Mouse (Mus musculus) brain, embryonic 14.5 days (tissue): Measurements from ENCODE around the gene Prkca. TPM values are rescaled to one million over a fixed set of nuclear protein-coding genes. Genes with fewer than 3 reads are reported as not detected.
A peak's percentile ranks its signal among the peaks of the same experiment; 100 is the strongest.

Experiments used
- DNase-seq: peaks from one replicate; pipeline ENCODE4 v3.0.0-alpha.2; 2011; ENCODE audit warnings: low read depth
- CTCF ChIP-seq: fragments of 200-500 bp; IDR thresholded peaks from 2 replicates; pipeline ENCODE4 v1.5.1; 2012; ENCODE audit warnings: inconsistent platforms, mild to moderate bottlenecking, moderate library complexity, borderline replicate concordance; ENCODE audit not compliant: insufficient read depth, insufficient read length; ENCODE audit errors: extremely low read depth
- POLR2A ChIP-seq: fragments of 200-500 bp; IDR thresholded peaks from 2 replicates; pipeline ENCODE4 v1.6.1; 2012; ENCODE audit warnings: mild to moderate bottlenecking, inconsistent platforms, borderline replicate concordance; ENCODE audit not compliant: poor library complexity, insufficient read depth, insufficient read length, severe bottlenecking; ENCODE audit errors: extremely low read depth
- polyA plus RNA-seq: library from polyadenylated mRNA; depleted of rRNA; stranded (reverse); fragments of >200 nt; gene quantifications from 2 replicates; pipeline ENCODE4 v1.2.3, GENCODE M21; 2012

The Prkca gene
- polyA plus RNA-seq, 1 experiment: 13.1 TPM

DNA sequence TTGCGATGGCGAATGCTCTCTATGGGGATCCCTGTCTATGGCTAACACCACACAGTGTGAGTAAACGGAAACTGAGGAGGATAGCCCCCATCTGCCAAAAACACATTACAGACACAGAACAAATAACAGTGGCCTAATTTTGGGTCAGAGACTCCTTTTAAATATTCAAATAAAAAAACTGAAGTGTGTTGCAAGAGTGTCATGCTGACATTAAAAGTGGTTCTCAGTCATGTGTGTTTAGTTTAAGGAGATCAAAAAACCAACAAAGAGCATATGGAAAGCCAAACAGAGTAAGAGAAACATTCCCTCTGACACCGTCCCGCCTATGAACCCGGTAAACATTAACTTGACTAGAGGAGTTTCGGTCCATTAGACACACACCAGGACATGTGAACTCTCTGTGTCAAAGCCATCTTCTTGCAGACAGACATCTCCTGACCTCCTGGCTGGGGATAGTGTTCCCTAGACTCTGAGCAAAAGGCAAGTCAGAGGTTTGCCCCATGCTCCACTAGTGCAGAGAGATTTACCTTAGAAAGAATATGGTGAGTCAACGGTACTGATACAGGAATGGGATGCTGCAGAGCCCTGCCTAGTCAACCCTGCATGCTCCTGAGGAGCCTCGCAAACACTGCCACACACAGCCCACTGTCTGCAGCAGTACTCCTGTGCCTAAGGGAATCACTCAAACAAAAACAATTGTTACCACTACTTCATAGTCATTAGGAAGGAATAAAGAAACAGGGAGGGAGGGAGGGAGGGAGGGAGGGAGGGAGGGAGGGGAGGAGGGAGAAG, 146.1 kb downstream of the Prkca start:
- no peak for DNase-seq
- no peak for TF ChIP-seq CTCF
- TF ChIP-seq POLR2A: no peak

DNA sequence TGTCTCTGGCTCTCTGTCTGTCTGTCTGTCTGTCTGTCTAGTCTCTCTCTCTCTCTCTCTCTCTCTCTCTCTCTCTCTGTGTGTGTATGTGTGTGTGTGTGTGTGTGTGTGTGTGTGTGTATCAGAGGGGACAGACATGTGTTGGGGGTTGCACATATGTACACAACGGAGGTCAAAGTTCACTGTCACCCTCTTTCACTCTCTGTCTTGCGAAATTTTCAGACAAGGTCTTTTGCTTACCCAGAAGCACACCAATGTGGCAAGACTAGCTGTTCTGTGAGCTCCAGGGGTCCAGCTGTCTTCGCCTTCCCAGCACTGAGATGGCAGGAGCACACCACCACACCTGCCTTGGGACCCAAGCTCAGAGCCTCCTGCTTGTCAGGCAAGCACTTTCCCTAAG, 146.9 kb downstream of the Prkca start:
- TF ChIP-seq CTCF (no peak), POLR2A (no peak)
- no peak for DNase-seq

DNA sequence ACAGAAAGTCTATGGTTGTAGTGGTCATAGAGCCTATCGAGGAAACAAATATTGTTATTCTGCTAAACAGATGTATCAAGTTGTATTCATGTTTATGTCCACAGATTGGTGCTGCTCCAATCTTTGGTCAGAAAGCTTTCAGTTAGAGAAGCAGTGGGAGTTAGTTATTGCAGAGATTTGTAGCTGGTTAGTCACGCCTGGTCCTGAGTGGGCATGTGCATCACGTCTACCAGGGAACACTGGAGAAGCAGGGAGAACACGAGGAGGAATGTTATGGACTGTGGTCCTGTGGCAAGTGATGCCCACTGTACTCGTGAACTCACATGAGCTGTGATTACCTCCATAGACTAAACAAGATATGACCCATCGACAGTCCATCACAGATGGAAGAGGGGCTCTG, 153.4 kb downstream of the Prkca start:
- no peak for DNase-seq
- TF ChIP-seq POLR2A (no peak), CTCF (no peak)

DNA sequence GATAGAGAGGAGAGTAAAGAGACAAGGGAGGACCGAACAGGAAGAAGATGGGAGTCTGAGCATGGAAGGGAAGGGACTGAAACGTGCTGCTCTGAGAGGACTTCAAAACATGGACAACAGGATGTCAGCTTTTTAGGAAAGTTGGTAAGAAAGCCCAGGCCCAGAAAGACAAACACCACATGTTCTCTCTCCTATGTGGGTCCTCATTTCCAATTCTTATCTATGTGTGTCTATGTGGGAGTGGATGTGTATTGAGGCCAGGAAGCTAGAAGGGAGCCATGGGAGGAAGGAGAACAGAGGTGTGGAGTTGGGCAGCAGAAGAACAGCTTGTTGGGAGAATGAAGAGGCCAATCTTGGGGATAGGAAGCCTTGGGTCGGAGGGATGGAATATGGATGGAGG, 154.4 kb downstream of the Prkca start:
- DNase-seq: no peak
- TF ChIP-seq POLR2A (no peak), CTCF (no peak)

DNA sequence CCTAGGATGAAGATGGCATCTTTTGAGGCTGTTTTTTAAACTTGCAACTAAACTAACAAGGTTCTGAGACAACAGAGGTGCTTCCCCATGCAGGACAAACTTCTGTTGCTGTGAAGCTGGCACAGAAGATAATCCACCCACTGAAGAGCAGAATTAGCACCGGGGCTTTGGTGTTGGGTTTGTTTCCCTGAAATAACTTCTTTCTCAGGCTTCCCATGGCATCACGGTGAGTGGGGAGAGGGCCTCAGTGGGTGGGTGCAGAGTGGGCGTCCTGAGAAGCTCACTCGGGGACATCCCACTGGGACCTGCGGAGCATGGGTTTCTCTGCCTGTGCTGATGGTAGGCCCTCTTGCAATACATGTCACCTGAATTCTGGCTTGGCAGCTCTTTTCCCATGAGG, 161.3 kb downstream of the Prkca start:
- TF ChIP-seq POLR2A (no peak), CTCF (no peak)
- DNase-seq: no peak

DNA sequence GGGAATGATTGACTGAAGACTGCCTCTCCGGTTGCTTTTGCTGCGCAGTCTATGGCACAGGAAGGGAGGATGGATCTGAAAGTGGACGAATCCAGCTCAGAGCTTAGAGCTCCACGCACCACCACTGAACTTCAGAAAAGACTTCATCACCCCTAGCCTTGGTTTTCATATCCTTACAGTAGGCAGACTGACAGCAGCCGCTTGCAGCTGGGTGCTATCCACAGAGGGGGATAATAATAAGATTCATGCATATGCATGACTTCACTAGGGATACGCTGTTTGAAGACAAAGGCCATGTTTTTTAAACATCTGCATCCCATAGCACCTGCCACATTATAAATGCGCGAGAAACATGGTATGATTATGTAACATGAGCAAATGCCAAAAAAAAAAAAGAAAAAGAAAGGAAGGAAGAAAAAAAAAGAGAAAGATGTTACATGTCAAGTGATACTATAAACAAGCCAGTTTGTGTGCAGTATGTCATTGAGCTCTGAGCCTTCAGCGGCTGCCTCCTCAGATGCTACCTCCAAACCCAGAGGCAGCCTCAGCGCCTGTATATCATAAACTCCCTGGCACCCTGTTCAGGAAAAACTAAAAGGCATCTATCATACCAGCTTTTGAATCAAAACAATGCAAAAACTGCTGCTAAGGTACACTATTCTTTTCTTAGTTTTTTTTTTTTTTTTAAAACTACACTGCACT, 162.6 kb downstream of the Prkca start:
- peak; percentile 85 for DNase-seq
- TF ChIP-seq POLR2A (no peak), CTCF (no peak)

DNA sequence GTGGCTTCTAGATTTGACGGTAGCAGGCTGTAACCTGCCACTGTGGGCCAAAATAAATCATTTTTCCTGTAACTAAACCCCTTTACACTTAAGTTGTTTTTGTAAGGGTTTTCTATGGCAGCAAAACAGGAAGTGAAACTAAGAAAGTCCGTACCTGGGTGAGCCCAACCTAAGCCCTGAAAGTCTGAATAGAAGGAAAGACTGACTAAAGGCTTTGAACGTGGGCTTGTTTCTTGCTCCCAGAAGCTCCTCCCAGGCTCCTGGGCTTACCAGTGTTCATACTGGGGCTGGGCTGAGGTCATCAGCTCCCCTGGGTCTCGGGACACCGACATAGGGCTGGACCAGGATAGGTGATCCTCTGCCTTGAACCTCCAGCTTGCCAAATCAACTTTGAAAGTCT, 164.9 kb downstream of the Prkca start:
- no peak for DNase-seq

DNA sequence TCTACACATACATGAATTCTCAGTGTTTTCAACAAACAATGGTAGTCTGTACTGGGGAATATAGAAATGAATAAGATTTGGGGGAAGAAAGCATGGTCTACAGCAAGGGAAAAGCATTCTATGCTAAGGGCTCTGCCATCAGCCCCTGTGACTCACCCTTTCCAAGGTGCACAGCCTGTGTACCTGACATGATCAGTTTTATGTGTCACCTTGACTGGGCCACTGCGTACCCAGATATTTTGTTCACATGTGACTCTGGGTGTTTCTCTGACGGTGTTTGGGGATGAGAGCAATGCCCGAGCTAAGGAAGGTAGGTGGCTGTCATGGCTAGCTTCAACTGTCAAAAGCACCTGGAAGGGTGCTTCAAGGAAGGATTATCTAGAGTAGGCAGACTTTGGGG, 165.5 kb downstream of the Prkca start:
- no peak for DNase-seq
- TF ChIP-seq CTCF (no peak), POLR2A (no peak)

More for the DNA sequence above, 164.9 kb downstream of the Prkca start:
- no peak for TF ChIP-seq CTCF
- TF ChIP-seq POLR2A: no peak

DNA sequence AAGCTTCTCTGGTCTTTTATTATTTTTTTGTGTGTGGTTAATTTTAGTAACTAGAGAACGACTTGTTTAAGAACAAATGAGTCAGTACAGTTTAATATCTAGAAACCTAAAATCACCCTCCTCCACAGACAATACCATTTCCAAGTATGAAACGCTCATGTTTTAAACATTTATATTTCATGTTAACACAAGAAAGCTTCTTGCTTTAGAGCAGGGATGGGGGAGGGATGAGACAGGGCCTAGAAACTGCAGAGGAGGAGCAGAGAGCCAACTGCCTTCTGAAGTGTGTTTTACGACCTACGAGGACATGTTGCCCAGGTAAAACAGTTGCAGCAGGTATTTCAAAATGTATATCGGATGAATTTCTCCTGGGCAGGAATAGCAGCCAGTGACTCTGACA, 167.0 kb downstream of the Prkca start:
- no peak for DNase-seq
- no peak for TF ChIP-seq CTCF
- TF ChIP-seq POLR2A: no peak

DNA sequence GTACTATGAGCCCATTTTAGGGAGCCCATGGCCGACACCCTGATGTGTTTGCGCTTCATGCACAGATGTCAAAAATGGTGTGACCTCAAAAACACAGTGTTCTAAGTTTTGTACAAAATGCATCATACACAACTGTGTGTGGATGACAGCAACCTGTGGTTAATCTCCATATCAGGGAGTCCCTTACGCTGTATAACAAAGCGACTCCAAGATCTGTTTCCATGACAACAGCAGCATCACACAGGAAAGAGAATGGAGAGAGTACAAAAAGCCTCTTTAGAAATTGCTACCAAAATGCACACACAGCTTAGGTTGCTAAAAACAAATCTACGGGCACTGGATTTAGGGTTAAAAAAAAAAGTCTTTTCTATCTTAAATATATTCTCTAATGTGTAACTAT, 171.8 kb downstream of the Prkca start:
- TF ChIP-seq CTCF: no peak
- TF ChIP-seq POLR2A: no peak
- peak; percentile 87 for DNase-seq

DNA sequence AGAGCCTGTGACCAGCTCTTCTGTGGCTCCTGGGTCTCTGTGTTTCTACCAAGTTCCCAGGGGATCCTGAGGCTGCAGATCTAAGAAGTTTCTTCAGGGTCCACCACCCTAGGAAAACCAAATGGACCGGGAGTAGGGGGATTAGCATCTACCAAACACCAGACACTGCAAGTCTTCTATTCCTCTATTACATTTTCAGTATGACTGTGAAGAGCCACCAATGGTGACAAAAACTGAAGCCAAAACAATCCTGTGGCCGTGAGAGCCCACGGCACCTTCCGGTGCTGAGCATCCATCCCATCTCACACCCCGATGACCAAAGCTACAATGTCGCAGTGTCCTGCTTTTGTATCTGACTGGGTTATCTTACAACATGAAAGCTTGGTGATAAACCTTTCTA, 172.5 kb downstream of the Prkca start:
- TF ChIP-seq POLR2A (no peak), CTCF (no peak)
- no peak for DNase-seq

DNA sequence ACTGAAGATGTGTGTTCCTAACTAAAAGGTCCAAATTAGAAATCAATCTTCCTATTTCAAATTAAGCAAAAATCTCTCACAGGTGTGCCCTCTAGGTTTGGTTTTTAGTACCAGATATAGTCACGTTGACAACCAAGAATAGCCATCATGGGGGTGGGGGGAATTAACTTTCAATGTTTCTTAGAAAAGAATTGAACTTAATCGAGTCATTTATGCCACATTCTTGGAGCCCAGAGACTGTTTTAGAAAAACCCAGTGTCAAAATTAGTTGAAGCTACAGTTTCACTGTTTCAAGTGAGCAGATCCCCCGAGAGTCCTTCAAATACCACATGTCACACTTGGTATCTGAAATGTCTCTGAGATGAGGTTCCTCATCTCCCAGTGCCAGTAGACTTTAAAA, 173.6 kb downstream of the Prkca start:
- no peak for DNase-seq
- TF ChIP-seq CTCF (no peak), POLR2A (no peak)
